Comparison of ENCODE assay signal across 22 mouse cellular contexts in genomic region chr3:40719022-40719421, GRCm38 (mm10). TPM values are rescaled to one million over a fixed set of nuclear protein-coding genes. Genes with fewer than 3 reads are reported as not detected.
DNase-seq lines count a peak whose midpoint lies in the region; ATAC-seq and TF ChIP-seq lines count a peak whose summit lies in the region.
"Had no signal": no experiment of that assay in that cellular context is flagged by ENCODE, and none has a peak within 500 bp of the region (broad histone marks: within the 10 kb centered on the region; RNA-seq: fewer than 3 reads in every experiment).

No protein-coding gene starts in this region.

- 56% methylated on average over 3 of the region's 3 CpGs for WGBS in lung, embryonic 14.5 days
- whole genome bisulfite sequencing in kidney, adult 2 months, result 66% methylated on average over 3 of the region's 3 CpGs

- TF ChIP-seq POLR2A in kidney, adult 2 months (IDR thresholded peaks at IDR 0.05; ENCODE audit: low read depth, low read length), result no peak

- H3K27me3 ChIP-seq in lung, embryonic 14.5 days (ENCODE audit: insufficient read depth, low read length), result no peaks in the 10 kb centered on the region
- no peaks in the 10 kb centered on the region for H3K27me3 ChIP-seq in kidney, adult 2 months (replicated peaks; ENCODE audit: control insufficient read depth, insufficient read depth, low read length)
- H3K27me3 ChIP-seq: embryonic facial prominence, embryonic 12.5 days had no signal

- H3K36me3 ChIP-seq in lung, embryonic 14.5 days (ENCODE audit: insufficient read depth), result no peaks in the 10 kb centered on the region
- no peaks in the 10 kb centered on the region for H3K36me3 ChIP-seq in kidney, adult 2 months (ENCODE audit: control insufficient read depth, insufficient read depth, low read length)
- H3K36me3 ChIP-seq: embryonic facial prominence, embryonic 10.5 days; embryonic facial prominence, embryonic 12.5 days had no signal

- TF ChIP-seq CTCF in lung, embryonic 14.5 days (IDR thresholded peaks at IDR 0.05; ENCODE audit: low read depth), result no peak
- no peak for TF ChIP-seq CTCF in kidney, adult 2 months (conservative IDR thresholded peaks at IDR 0.05; ENCODE audit: insufficient read depth, insufficient read length, low read depth, low read length)

- H3K4me3 ChIP-seq in lung, embryonic 14.5 days (ENCODE audit: low read depth, low read length), result no peak overlapping the region
- no peak overlapping the region for H3K4me3 ChIP-seq in kidney, adult 2 months (ENCODE audit: insufficient read depth, low read depth, low read length)
- H3K4me3 ChIP-seq: embryonic facial prominence, embryonic 10.5 days; embryonic facial prominence, embryonic 12.5 days had no signal

- H3K9me3 ChIP-seq in lung, embryonic 14.5 days (ENCODE audit: low read depth, low read length), result no peaks in the 10 kb centered on the region
- H3K9me3 ChIP-seq: embryonic facial prominence, embryonic 10.5 days; embryonic facial prominence, embryonic 12.5 days had no signal

- H3K27ac ChIP-seq in lung, embryonic 14.5 days (ENCODE audit: low read depth), result no peak overlapping the region
- no peak overlapping the region for H3K27ac ChIP-seq in kidney, adult 2 months (ENCODE audit: insufficient read depth, low read depth, low read length)
- H3K27ac ChIP-seq: embryonic facial prominence, embryonic 10.5 days; embryonic facial prominence, embryonic 12.5 days had no signal

- DNase-seq in adrenal gland, postnatal 10 days, result peak; percentile 13
- no peak for DNase-seq in adrenal gland, postnatal 36 days
- DNase-seq in lung, embryonic 14.5 days, result peak; percentile 12
- no peak for DNase-seq in lung, postnatal 4 days
- DNase-seq in 3T3-L1 (ENCODE audit: low read depth, low spot score), result peak; percentile 6
- DNase-seq in MN1 (ENCODE audit: low spot score), result peak; percentile 55
- no peak for DNase-seq in frontal cortex, adult 2 months (ENCODE audit: extremely low spot score in 1 of 2, low spot score in 1 of 2)
- DNase-seq in kidney, adult 2 months, result no peak
- DNase-seq: adrenal gland, adult 8-10 months; adrenal gland, postnatal 25 days; cerebellum, adult 11-12 months; cerebellum, adult 8-10 months; cerebellum, adult 9-11 months; cerebellum, postnatal 25 days had no signal

- no peak overlapping the region for H3K9ac ChIP-seq in lung, embryonic 14.5 days
- H3K9ac ChIP-seq: embryonic facial prominence, embryonic 12.5 days had no signal

- no peak overlapping the region for H3K4me2 ChIP-seq in lung, embryonic 14.5 days
- H3K4me2 ChIP-seq: embryonic facial prominence, embryonic 12.5 days had no signal

- H3K4me1 ChIP-seq in lung, embryonic 14.5 days (ENCODE audit: insufficient read depth), result no peaks in the 10 kb centered on the region
- no peaks in the 10 kb centered on the region for H3K4me1 ChIP-seq in kidney, adult 2 months (ENCODE audit: control insufficient read depth, insufficient read depth, low read length)
- H3K4me1 ChIP-seq: embryonic facial prominence, embryonic 10.5 days; embryonic facial prominence, embryonic 12.5 days had no signal

- no peak for ATAC-seq in lung, embryonic 14.5 days (ENCODE audit: insufficient read depth)
- ATAC-seq: activated CD4-positive, CD25-positive, alpha-beta regulatory T cell, adult 4 months; forebrain, embryonic 14.5 days; forebrain, embryonic 16.5 days; Patski had no signal

RNA-seq across cellular contexts. Expression of gene Slc25a31, which starts 10.4 kb away (rescaled TPM):
- total RNA-seq in adrenal gland, postnatal 10 days (2021), result under 1 TPM; 0.12 to 0.21 TPM
- total RNA-seq in adrenal gland, postnatal 36 days (2021), result not detected
- polyA plus RNA-seq in lung, embryonic 14.5 days (2014; fragmentation: Nextera tagmentation; extraction: Ambion mirVana), result 0.31 TPM in 1 of 2 replicates, not detected in the other
- polyA plus RNA-seq in frontal cortex, adult 2 months (2012; rRNA removed), result 0.06 and 0.12 TPM in 2 replicates
- 0.08 TPM in 1 of 2 replicates, not detected in the other for polyA plus RNA-seq in kidney, adult 2 months (2012; rRNA removed)
- total RNA-seq: adrenal gland, adult 18-20 months had no signal
- polyA plus RNA-seq: activated CD4-positive, CD25-positive, alpha-beta regulatory T cell, adult 4 months; C2C12; embryonic facial prominence, embryonic 10.5 days; Patski had no signal

RNA-seq across cellular contexts. Expression of gene Hspa4l, which starts 25.3 kb away (rescaled TPM):
- total RNA-seq in adrenal gland, postnatal 10 days (2021), result 10 to 100 TPM; 19.6 to 27.2 TPM
- total RNA-seq in adrenal gland, postnatal 36 days (2021), result 10 to 100 TPM; 56.4 to 79.6 TPM
- polyA plus RNA-seq in lung, embryonic 14.5 days (2014; fragmentation: Nextera tagmentation; extraction: Ambion mirVana), result 11.4 TPM in 2 replicates
- polyA plus RNA-seq in frontal cortex, adult 2 months (2012; rRNA removed), result 35.9 and 43.1 TPM in 2 replicates
- polyA plus RNA-seq in kidney, adult 2 months (2012; rRNA removed), result 6.5 and 8.1 TPM in 2 replicates

Comparison
In these comparisons a context has a peak if more than half of its experiments do, and no peak if none do; other contexts are left out.
1. DNase-seq: peak in adrenal gland, postnatal 10 days (single experiment), lung, embryonic 14.5 days (single experiment), 3T3-L1 (single experiment) and MN1 (single experiment); none in adrenal gland, postnatal 36 days (0 of 2), lung, postnatal 4 days (0 of 2), frontal cortex, adult 2 months (0 of 2) and kidney, adult 2 months (single experiment).